Mouse (Mus musculus) stomach, postnatal 0 days (tissue): Measurements from ENCODE around the gene Nmb. TPM values are rescaled to one million over a fixed set of nuclear protein-coding genes. Genes with fewer than 3 reads are reported as not detected.

ENCODE experiments used
- ATAC-seq: fragments of 200-750 bp; cut with Nextera tagmentation; 2 replicates; pipeline ENCODE4 v1.8.0; 2017; ENCODE audit not compliant: low FRiP score, low TSS enrichment
- DNase-seq: peaks from one replicate; pipeline ENCODE4 v3.0.0-alpha.2; 2016; ENCODE audit warnings: low spot score
- H3K27ac ChIP-seq: fragments of 300-500 bp; sonication (generic); replicated peaks from 2 replicates; pipeline ENCODE4 v1.5.1; 2014; ENCODE audit warnings: mild to moderate bottlenecking, control low read depth
- H3K27me3 ChIP-seq: fragments of 300-500 bp; sonication (generic); 2 replicates; pipeline ENCODE4 v1.6.1; 2014; ENCODE audit warnings: low read length; ENCODE audit not compliant: control insufficient read depth, insufficient read depth
- H3K36me3 ChIP-seq: fragments of 300-500 bp; sonication (generic); 2 replicates; pipeline ENCODE4 v1.6.1; 2014; ENCODE audit warnings: low read length, mixed read lengths; ENCODE audit not compliant: control insufficient read depth, insufficient read depth
- H3K4me1 ChIP-seq: fragments of 300-500 bp; sonication (generic); replicated peaks from 2 replicates; pipeline ENCODE4 v1.6.1; 2014; ENCODE audit warnings: antibody characterized with exemption; ENCODE audit not compliant: control insufficient read depth, insufficient read depth
- H3K4me2 ChIP-seq: fragments of 300-500 bp; sonication (generic); replicated peaks from 2 replicates; pipeline ENCODE4 v1.6.1; 2014; ENCODE audit warnings: low read depth, mild to moderate bottlenecking, control low read depth, moderate library complexity
- H3K4me3 ChIP-seq: fragments of 300-500 bp; sonication (generic); 2 replicates; pipeline ENCODE4 v1.5.1; 2014; ENCODE audit warnings: low read depth, low read length, control low read depth
- H3K9ac ChIP-seq: fragments of 300-500 bp; sonication (generic); 2 replicates; pipeline ENCODE4 v1.6.1; 2014; ENCODE audit warnings: mild to moderate bottlenecking, low read length, control low read depth, mixed read lengths
- H3K9me3 ChIP-seq: fragments of 300-500 bp; sonication (generic); 2 replicates; pipeline ENCODE4 v1.6.1; 2016; ENCODE audit warnings: low read length; ENCODE audit not compliant: control insufficient read depth
- CTCF ChIP-seq: IDR thresholded peaks from 2 replicates; pipeline ENCODE4 v1.5.1; 2016; ENCODE audit warnings: antibody characterized with exemption, low read depth, mild to moderate bottlenecking, moderate library complexity
- EP300 ChIP-seq: optimal IDR thresholded peaks from 2 replicates; pipeline ENCODE3; 2016; ENCODE audit warnings: antibody characterized with exemption
- WGBS: fragments of 180-500 bp; shearing (Covaris S2); extraction: QIAGEN DNeasy Blood & Tissue Kit; methylation state at CpG from one replicate; pipeline ENCODE4 v1.1.7; 2014; 5-methylcytosine and 5-hydroxymethylcytosine counted together
- polyA plus RNA-seq: library from polyadenylated mRNA; unstranded; fragments of >200 nt; fragmentation: Nextera tagmentation; extraction: Ambion mirVana; gene quantifications from 2 replicates; pipeline ENCODE4 v1.2.1, GENCODE M21; 2015

Nmb gene
- polyA plus RNA-seq, 1 experiment from 2014 or later: 3.3 TPM

DNA sequence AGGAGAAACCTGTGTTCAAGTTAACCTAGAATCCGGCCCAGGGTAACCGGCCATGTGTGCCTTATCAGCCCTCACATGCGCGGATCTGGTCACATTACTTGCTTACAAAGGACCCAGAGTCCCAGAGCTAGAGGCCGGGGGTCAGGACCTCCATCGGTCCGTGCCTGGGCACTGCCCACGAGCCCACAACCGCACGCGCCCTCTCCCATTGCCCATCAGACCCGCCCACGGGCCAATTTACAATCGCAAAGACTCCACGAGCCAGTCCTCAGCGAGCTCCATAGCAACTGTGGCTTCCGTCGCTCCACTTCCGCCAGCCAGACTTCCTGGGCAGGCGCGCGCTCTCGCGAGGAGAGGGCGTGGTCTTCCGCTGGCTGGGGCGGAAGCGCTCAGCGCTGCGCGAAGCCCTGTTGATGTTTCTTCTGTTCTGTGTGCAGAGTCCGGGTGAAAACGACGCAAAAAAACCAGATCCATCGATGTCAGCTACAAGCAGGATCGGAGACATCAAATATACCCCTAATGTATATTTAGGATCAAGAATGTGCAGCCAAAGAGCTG, 3.9 kb downstream of the Nmb start, which contains the start of gene Wdr73:
Gene Wdr73 (minus strand): TSS at position 326 of the 558 bp plus-strand sequence.
- Histone ChIP-seq H3K9ac (peak within 1 kb of the TSS; percentile 75), H3K4me3 (peak within 1 kb of the TSS; percentile 69), H3K27me3 (no peaks in the 10 kb centered on the region), H3K36me3 (no peaks in the 10 kb centered on the region), H3K4me2 (peak within 1 kb of the TSS; percentile 80), H3K9me3 (no peaks in the 10 kb centered on the region), H3K27ac (peak within 1 kb of the TSS; percentile 85), H3K4me1 (0 out of 2 replicates have a peak, but pooled peaks cover 3% of the 10 kb centered on the region)
- under 1% methylated on average over 36 of the region's 36 CpGs for WGBS
- DNase-seq (peak; percentile 95), ATAC-seq (peak; percentile 96)
- no peak for TF ChIP-seq CTCF
- peak; percentile 85 for TF ChIP-seq EP300

DNA sequence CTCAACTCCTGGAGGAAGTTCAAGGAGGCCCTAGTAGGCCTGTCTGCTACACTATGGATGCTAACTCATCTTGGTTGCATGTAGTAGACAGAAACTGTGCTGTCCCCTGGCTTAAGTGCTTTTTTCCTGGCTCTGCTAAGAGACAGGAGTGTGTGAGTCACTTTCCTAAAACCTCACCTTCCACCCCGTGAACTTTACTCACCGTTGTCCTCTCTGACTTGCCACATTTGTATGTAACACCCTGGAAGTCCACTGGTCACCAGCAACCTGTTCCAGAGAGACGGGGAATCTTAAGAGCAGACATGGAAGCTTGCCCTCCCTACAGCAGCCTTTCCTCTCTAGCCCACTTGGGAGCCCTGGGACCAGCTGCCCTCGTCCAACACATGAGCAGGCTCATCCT, 7.2 kb downstream of the Nmb start:
- Histone ChIP-seq H3K4me2 (no peak overlapping the region), H3K4me1 (0 out of 2 replicates have a peak, but pooled peaks cover 3% of the 10 kb centered on the region), H3K9ac (no peak overlapping the region), H3K4me3 (no peak overlapping the region), H3K36me3 (peaks cover 15% of the 10 kb centered on the region), H3K27me3 (no peaks in the 10 kb centered on the region), H3K9me3 (no peaks in the 10 kb centered on the region), H3K27ac (no peak overlapping the region)
- no peak for DNase-seq
- 84% methylated on average over 4 of the region's 4 CpGs for WGBS
- TF ChIP-seq CTCF (no peak), EP300 (no peak)
- ATAC-seq: no peak

DNA sequence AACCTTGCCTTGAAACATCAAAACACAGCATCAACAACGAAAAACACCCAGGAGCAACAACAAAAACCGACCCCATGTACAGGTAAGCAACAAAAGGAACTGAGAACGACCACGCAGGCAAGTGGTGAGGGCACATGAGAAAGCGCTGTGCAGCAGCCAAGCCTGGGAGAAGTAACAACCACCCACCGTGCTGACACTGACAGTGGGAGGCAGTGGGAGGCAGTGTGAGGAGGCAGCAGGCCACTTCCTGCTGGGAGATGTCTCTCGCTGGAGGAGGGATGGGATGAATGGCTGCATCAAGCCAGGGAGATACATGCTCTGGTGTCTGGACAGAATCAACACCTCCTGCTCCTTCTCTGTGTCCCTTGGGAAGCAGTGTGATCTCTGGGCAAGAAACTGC, 7.7 kb downstream of the Nmb start:
- TF ChIP-seq EP300 (no peak), CTCF (no peak)
- H3K9me3 ChIP-seq: no peaks in the 10 kb centered on the region
- ATAC-seq: no peak
- no peak overlapping the region for H3K9ac ChIP-seq
- 92% methylated on average over 7 of the region's 7 CpGs for WGBS
- no peak overlapping the region for H3K4me3 ChIP-seq
- H3K27ac ChIP-seq: no peak overlapping the region
- no peaks in the 10 kb centered on the region for H3K27me3 ChIP-seq
- 0 out of 2 replicates have a peak, but pooled peaks cover 3% of the 10 kb centered on the region for H3K4me1 ChIP-seq
- no peak overlapping the region for H3K4me2 ChIP-seq
- H3K36me3 ChIP-seq: peaks cover 20% of the 10 kb centered on the region
- DNase-seq: no peak

DNA sequence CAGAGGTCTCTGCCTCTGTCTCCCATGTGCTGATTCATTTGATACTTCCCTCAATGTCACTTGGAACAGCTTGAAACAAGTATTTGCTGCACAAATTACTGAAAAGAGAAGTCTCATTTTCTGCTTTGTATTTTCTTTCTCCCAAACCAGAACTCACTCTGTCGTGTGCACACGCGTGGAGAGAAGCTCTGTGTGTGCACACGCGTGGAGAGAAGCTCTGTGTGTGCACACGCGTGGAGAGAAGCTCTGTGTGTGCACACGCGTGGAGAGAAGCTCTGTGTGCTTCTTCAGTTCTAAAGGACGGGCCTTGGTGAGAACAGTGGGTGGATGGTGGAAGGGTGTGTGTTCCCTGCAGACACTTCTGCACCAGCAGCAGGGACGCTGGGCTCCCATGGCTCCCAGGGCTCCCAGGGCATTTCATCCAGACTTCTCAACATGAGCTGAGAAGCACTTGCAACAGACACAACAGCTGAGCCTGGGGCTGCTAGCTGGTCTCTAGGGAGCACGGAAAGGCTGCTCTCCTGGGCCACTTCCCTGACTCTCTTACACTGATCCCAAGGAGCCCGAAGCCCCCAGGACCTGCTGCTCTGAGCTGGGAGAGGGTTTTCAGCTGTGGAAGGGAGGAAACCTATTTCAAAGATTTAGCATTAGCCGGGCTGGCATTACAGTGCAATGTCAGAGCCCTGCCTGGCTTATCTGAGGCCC, 9.9 kb downstream of the Nmb start:
- Histone ChIP-seq H3K27me3 (no peaks in the 10 kb centered on the region), H3K4me3 (no peak overlapping the region), H3K9me3 (no peaks in the 10 kb centered on the region), H3K27ac (no peak overlapping the region), H3K9ac (no peak overlapping the region), H3K4me2 (no peak overlapping the region), H3K4me1 (no peaks in the 10 kb centered on the region), H3K36me3 (peaks cover 25% of the 10 kb centered on the region)
- no peak for TF ChIP-seq CTCF
- TF ChIP-seq EP300: no peak
- DNase-seq: no peak
- ATAC-seq: no peak
- WGBS: 92% methylated on average over 14 of the region's 14 CpGs

DNA sequence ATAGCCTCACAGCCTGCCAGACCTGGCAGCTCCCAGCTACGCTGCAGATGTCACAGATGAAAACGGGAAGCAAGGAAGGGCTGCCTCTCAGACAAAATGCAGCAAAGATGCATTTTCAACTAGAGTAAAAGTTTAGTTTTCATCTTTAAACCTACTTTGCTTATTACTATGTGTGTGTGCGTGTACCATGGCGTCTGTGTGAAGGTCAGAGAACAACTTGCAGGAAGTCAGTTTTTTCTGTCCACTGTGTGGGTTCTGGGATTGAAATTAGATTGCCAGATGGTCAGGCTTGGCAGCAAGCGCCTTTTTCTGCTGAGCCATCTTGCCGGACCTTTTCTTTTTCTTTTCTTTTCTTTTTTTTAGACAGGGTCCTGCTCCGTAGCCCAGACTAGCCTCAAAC, 10.7 kb downstream of the Nmb start:
- Histone ChIP-seq H3K4me1 (no peaks in the 10 kb centered on the region; the same call in 1 of the 2 replicates), H3K9me3 (no peaks in the 10 kb centered on the region), H3K9ac (no peak overlapping the region), H3K4me3 (no peak overlapping the region), H3K27ac (no peak overlapping the region), H3K4me2 (no peak overlapping the region), H3K27me3 (no peaks in the 10 kb centered on the region), H3K36me3 (peaks cover 25% of the 10 kb centered on the region)
- ATAC-seq: no peak
- DNase-seq: no peak
- 85% methylated on average over 7 of the region's 7 CpGs for WGBS
- TF ChIP-seq EP300 (no peak), CTCF (no peak)

DNA sequence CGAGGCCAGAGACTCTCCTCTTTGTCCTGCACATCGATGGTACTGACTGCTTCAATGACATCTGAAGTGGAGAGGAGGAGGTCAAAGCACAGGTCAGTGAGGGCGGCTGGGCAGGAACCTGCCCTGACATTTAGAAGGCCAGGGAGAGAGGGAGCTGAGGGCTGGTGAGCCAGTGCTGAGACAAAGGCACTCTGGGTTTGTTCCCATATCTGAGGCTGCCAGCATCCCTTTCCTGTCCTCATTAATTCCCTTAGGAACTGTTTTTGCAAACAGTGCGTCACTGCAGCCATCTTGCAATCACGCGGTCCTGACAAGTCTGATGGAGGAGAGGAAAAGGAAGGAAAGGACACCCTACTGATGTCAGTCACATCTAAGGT, 11.1 kb downstream of the Nmb start:
- H3K9ac ChIP-seq: no peak overlapping the region
- WGBS: 73% methylated on average over 6 of the region's 6 CpGs
- DNase-seq (no peak), ATAC-seq (no peak)
- H3K9me3 ChIP-seq: no peaks in the 10 kb centered on the region
- H3K36me3 ChIP-seq: peaks cover 25% of the 10 kb centered on the region
- no peak for TF ChIP-seq EP300
- TF ChIP-seq CTCF: no peak
- H3K4me2 ChIP-seq: no peak overlapping the region
- H3K4me3 ChIP-seq: no peak overlapping the region
- no peaks in the 10 kb centered on the region for H3K27me3 ChIP-seq
- no peaks in the 10 kb centered on the region; the same call in 1 of the 2 replicates for H3K4me1 ChIP-seq
- no peak overlapping the region for H3K27ac ChIP-seq
